ENCODE assay signal across 13 mouse cellular contexts in the genomic region with DNA sequence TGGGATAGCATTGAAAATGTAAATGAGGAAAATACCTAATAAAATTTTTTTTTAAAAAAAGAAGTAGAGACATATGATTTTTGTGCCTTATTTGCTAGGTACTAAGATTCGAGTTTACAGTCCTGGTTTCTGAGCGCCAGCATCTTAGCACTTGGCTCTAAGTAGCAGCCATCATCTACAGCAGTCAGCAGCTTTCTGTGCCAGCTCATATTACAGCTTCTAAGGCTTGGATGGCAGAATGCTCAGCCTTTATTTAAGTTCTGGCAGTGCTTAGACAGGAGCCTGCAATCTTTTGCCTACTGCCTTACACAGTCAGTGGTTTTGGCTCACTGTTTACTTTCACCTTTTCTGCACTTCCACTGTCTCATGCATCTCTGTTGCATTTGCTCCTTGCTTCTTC.
DNase-seq lines count a peak whose midpoint lies in the region; ATAC-seq and TF ChIP-seq lines count a peak whose summit lies in the region.
"Had no signal": no experiment of that assay in that cellular context is flagged by ENCODE, and none has a peak within 500 bp of the region (broad histone marks: within the 10 kb centered on the region; RNA-seq: fewer than 3 reads in every experiment).

No protein-coding gene starts in this region.

- no peak overlapping the region for H3K4me2 ChIP-seq in hindbrain, embryonic 16.5 days (ENCODE audit: low read length)
- H3K4me2 ChIP-seq in hindbrain, embryonic 12.5 days (replicated peaks) = no peak overlapping the region
- no peak overlapping the region for H3K4me2 ChIP-seq in hindbrain, embryonic 14.5 days (replicated peaks)
- H3K4me2 ChIP-seq: heart, embryonic 12.5 days had no signal

- 73% methylated on average over 2 of the region's 2 CpGs for WGBS in hindbrain, embryonic 16.5 days
- WGBS in hindbrain, embryonic 12.5 days = 68% methylated on average over 2 of the region's 2 CpGs
- WGBS in thymus, adult 2 months = 90% methylated on average over 2 of the region's 2 CpGs
- 84% methylated on average over 2 of the region's 2 CpGs for whole genome bisulfite sequencing in heart, embryonic 10.5 days
- WGBS in hindbrain, embryonic 14.5 days = 89% methylated on average over 2 of the region's 2 CpGs

- H3K9ac ChIP-seq in hindbrain, embryonic 16.5 days (ENCODE audit: low read depth, low read length) = no peak overlapping the region
- no peak overlapping the region for H3K9ac ChIP-seq in hindbrain, embryonic 12.5 days
- no peak overlapping the region for H3K9ac ChIP-seq in hindbrain, embryonic 14.5 days
- H3K9ac ChIP-seq: heart, embryonic 12.5 days had no signal

- H3K4me1 ChIP-seq in hindbrain, embryonic 16.5 days (ENCODE audit: control insufficient read depth, insufficient read depth, low read depth, low read length) = no peaks in the 10 kb centered on the region
- H3K4me1 ChIP-seq in hindbrain, embryonic 12.5 days = no peaks in the 10 kb centered on the region
- H3K4me1 ChIP-seq in thymus, adult 2 months (replicated peaks; ENCODE audit: control insufficient read depth, insufficient read depth, low read length) = peaks cover 6% of the 10 kb centered on the region
- no peaks in the 10 kb centered on the region for H3K4me1 ChIP-seq in heart, embryonic 10.5 days
- no peaks in the 10 kb centered on the region for H3K4me1 ChIP-seq in hindbrain, embryonic 14.5 days (replicated peaks; ENCODE audit: control insufficient read depth, insufficient read depth, low read length)
- H3K4me1 ChIP-seq: heart, embryonic 12.5 days had no signal

- no peaks in the 10 kb centered on the region for H3K27me3 ChIP-seq in hindbrain, embryonic 16.5 days (replicated peaks; ENCODE audit: control insufficient read depth, insufficient read depth, low read length)
- H3K27me3 ChIP-seq in hindbrain, embryonic 12.5 days = no peaks in the 10 kb centered on the region
- H3K27me3 ChIP-seq in thymus, adult 2 months (ENCODE audit: control insufficient read depth, insufficient read depth, low read length) = no peaks in the 10 kb centered on the region
- no peaks in the 10 kb centered on the region for H3K27me3 ChIP-seq in heart, embryonic 10.5 days (ENCODE audit: insufficient read depth, poor library complexity, severe bottlenecking)
- no peaks in the 10 kb centered on the region for H3K27me3 ChIP-seq in hindbrain, embryonic 14.5 days (ENCODE audit: control insufficient read depth, insufficient read depth, low read length)
- H3K27me3 ChIP-seq: heart, embryonic 12.5 days had no signal

- ATAC-seq in hindbrain, embryonic 16.5 days = peak; percentile 74; the same call in 1 of the 2 replicates
- no peak for ATAC-seq in hindbrain, embryonic 12.5 days (ENCODE audit: low FRiP score)
- ATAC-seq in hindbrain, embryonic 14.5 days (ENCODE audit: low FRiP score) = no peak

- no peak overlapping the region for H3K27ac ChIP-seq in hindbrain, embryonic 16.5 days (ENCODE audit: low read depth, low read length)
- H3K27ac ChIP-seq in hindbrain, embryonic 12.5 days = no peak overlapping the region
- peak overlapping the region; percentile 89 for H3K27ac ChIP-seq in thymus, adult 2 months (ENCODE audit: control insufficient read depth, insufficient read depth, low read length)
- H3K27ac ChIP-seq in heart, embryonic 10.5 days = no peak overlapping the region
- no peak overlapping the region for H3K27ac ChIP-seq in hindbrain, embryonic 14.5 days

- no peak overlapping the region for H3K4me3 ChIP-seq in hindbrain, embryonic 16.5 days (ENCODE audit: low read length)
- no peak overlapping the region for H3K4me3 ChIP-seq in hindbrain, embryonic 12.5 days
- H3K4me3 ChIP-seq in thymus, adult 2 months (ENCODE audit: control insufficient read depth, insufficient read depth, low read length) = no peak overlapping the region
- H3K4me3 ChIP-seq in heart, embryonic 10.5 days = no peak overlapping the region
- no peak overlapping the region for H3K4me3 ChIP-seq in hindbrain, embryonic 14.5 days (replicated peaks; ENCODE audit: low read length)
- H3K4me3 ChIP-seq: heart, embryonic 12.5 days had no signal

- no peak for TF ChIP-seq CTCF in thymus, adult 2 months (IDR thresholded peaks at IDR 0.05; ENCODE audit: borderline replicate concordance, control insufficient read depth, extremely low read depth, insufficient read depth, low read length, poor library complexity)

- intact Hi-C loops in left cerebral cortex, postnatal 25 days (cut with DNase I) = no loop called here

- no peak for DNase-seq in thymus, adult 2 months
- DNase-seq in thymus, adult 18-20 months = no peak
- DNase-seq in left cerebral cortex, postnatal 25 days (ENCODE audit: low spot score in 2 of 2) = peak; percentile 15 to 75
- DNase-seq in heart, embryonic 10.5 days (ENCODE audit: low spot score) = no peak
- no peak for DNase-seq in hindbrain, embryonic 14.5 days (ENCODE audit: low spot score)
- DNase-seq: adrenal gland, postnatal 36 days; cerebellum, adult 11-12 months; gastrocnemius, postnatal 10 days; heart, postnatal 4 days; kidney, postnatal 10 days had no signal

- TF ChIP-seq POLR2A in thymus, adult 2 months (IDR thresholded peaks at IDR 0.05; ENCODE audit: control insufficient read depth, extremely low read depth, insufficient read depth, low read length, poor library complexity) = no peak

- H3K9me3 ChIP-seq in hindbrain, embryonic 16.5 days (ENCODE audit: control insufficient read depth, low read length) = no peaks in the 10 kb centered on the region
- no peaks in the 10 kb centered on the region for H3K9me3 ChIP-seq in hindbrain, embryonic 12.5 days (replicated peaks)
- H3K9me3 ChIP-seq in heart, embryonic 10.5 days = no peaks in the 10 kb centered on the region
- no peaks in the 10 kb centered on the region for H3K9me3 ChIP-seq in hindbrain, embryonic 14.5 days (ENCODE audit: control insufficient read depth, low read length)
- H3K9me3 ChIP-seq: heart, embryonic 12.5 days had no signal

- H3K36me3 ChIP-seq in hindbrain, embryonic 16.5 days (ENCODE audit: control insufficient read depth, insufficient read depth, low read length) = no peaks in the 10 kb centered on the region
- H3K36me3 ChIP-seq in hindbrain, embryonic 12.5 days = no peaks in the 10 kb centered on the region
- no peaks in the 10 kb centered on the region for H3K36me3 ChIP-seq in thymus, adult 2 months (ENCODE audit: control insufficient read depth, insufficient read depth, low read length)
- H3K36me3 ChIP-seq in heart, embryonic 10.5 days = no peaks in the 10 kb centered on the region
- no peaks in the 10 kb centered on the region for H3K36me3 ChIP-seq in hindbrain, embryonic 14.5 days (replicated peaks; ENCODE audit: control insufficient read depth, insufficient read depth)
- H3K36me3 ChIP-seq: heart, embryonic 12.5 days had no signal

Comparison
In these comparisons a context has a peak if more than half of its experiments do, and no peak if none do; other contexts are left out.
1. DNase-seq: peak in left cerebral cortex, postnatal 25 days (2 of 2); none in thymus, adult 2 months (single experiment), thymus, adult 18-20 months (0 of 2), heart, embryonic 10.5 days (single experiment) and hindbrain, embryonic 14.5 days (single experiment).